Mouse (Mus musculus) adrenal gland, postnatal 25 days (tissue): ENCODE measurements around the gene Lpp. TPM values are rescaled to one million over a fixed set of nuclear protein-coding genes. Genes with fewer than 3 reads are reported as not detected.

Experiments used
- DNase-seq: peaks from one replicate; pipeline ENCODE4 v3.0.0; 2021; ENCODE audit warnings: mixed read lengths
- total RNA-seq: library from RNA; stranded (reverse); gene quantifications from 2 replicates; pipeline ENCODE4 v1.2.3, GENCODE M21; 2021

Lpp gene
- total RNA-seq, 1 experiment from 2014 or later = 103 TPM

- DNase-seq = no peak
Measured at GRCm38 (mm10) chr16:24435115-24435553, 41.8 kb downstream of the Lpp start.

GRCm38 (mm10) chr16:24438438-24438837 is 45.1 kb downstream of the Lpp start:
- no peak for DNase-seq

GRCm38 (mm10) chr16:24441338-24441737 is 48.0 kb downstream of the Lpp start:
- DNase-seq = no peak

- no peak for DNase-seq
Measured at GRCm38 (mm10) chr16:24442500-24443122, 49.3 kb downstream of the Lpp start.

GRCm38 (mm10) chr16:24443123-24443515 is 49.8 kb downstream of the Lpp start:
- DNase-seq = no peak

- no peak for DNase-seq
Measured at GRCm38 (mm10) chr16:24443555-24443954, 50.2 kb downstream of the Lpp start.

- DNase-seq = no peak
Measured at GRCm38 (mm10) chr16:24444818-24445217, 51.5 kb downstream of the Lpp start.

- DNase-seq = no peak
Measured at GRCm38 (mm10) chr16:24445473-24445872, 52.2 kb downstream of the Lpp start.

GRCm38 (mm10) chr16:24446449-24446848 is 53.1 kb downstream of the Lpp start:
- DNase-seq = no peak

- no peak for DNase-seq
Measured at GRCm38 (mm10) chr16:24447666-24448492, 54.6 kb downstream of the Lpp start.

GRCm38 (mm10) chr16:24448493-24448845 is 55.2 kb downstream of the Lpp start:
- DNase-seq = no peak

GRCm38 (mm10) chr16:24449806-24450205 is 56.5 kb downstream of the Lpp start:
- DNase-seq = no peak

- no peak for DNase-seq
Measured at GRCm38 (mm10) chr16:24450256-24450655, 56.9 kb downstream of the Lpp start.

- no peak for DNase-seq
Measured at GRCm38 (mm10) chr16:24451123-24451522, 57.8 kb downstream of the Lpp start.

GRCm38 (mm10) chr16:24453536-24453935 is 60.2 kb downstream of the Lpp start:
- no peak for DNase-seq

GRCm38 (mm10) chr16:24454493-24454892 is 61.2 kb downstream of the Lpp start:
- no peak for DNase-seq

GRCm38 (mm10) chr16:24455361-24455855 is 62.1 kb downstream of the Lpp start:
- no peak for DNase-seq

- DNase-seq = no peak
Measured at GRCm38 (mm10) chr16:24463842-24464241, 70.5 kb downstream of the Lpp start.

- no peak for DNase-seq
Measured at GRCm38 (mm10) chr16:24464436-24464835, 71.1 kb downstream of the Lpp start.

- DNase-seq = peak; percentile 18
Measured at GRCm38 (mm10) chr16:24465633-24466032, 72.3 kb downstream of the Lpp start.

GRCm38 (mm10) chr16:24467544-24468290 is 74.4 kb downstream of the Lpp start:
- no peak for DNase-seq

GRCm38 (mm10) chr16:24469313-24469712 is 76.0 kb downstream of the Lpp start:
- DNase-seq = no peak

GRCm38 (mm10) chr16:24470601-24471000 is 77.3 kb downstream of the Lpp start:
- no peak for DNase-seq
